Mouse (Mus musculus): ENCODE results near the gene Prickle3.

- TF ChIP-seq CTCF (IDR thresholded peaks at IDR 0.05; ENCODE audit: low read depth) (no peak), EP300 (IDR thresholded peaks at IDR 0.05; ENCODE audit: low read depth) (no peak)
Observed at GRCm38 (mm10) chrX:7661086-7661485, 4.0 kb downstream of the Prickle3 start.

Measured in liver, embryonic 14.5 days (tissue).